Mouse (Mus musculus) lung, embryonic 16.5 days (tissue): ENCODE results near the gene Dscam. TPM values are rescaled to one million over a fixed set of nuclear protein-coding genes. Genes with fewer than 3 reads are reported as not detected.

Experiments
- ATAC-seq: fragments of 200-750 bp; cut with Nextera tagmentation; 2 replicates; pipeline ENCODE4 v1.8.0; 2017; ENCODE audit warnings: low read depth, mild to moderate bottlenecking, moderate library complexity
- H3K27ac ChIP-seq: fragments of 300-500 bp; sonication (generic); 2 replicates; pipeline ENCODE4 v1.5.1; 2014; ENCODE audit warnings: mild to moderate bottlenecking, control low read depth, low read length
- H3K27me3 ChIP-seq: fragments of 300-500 bp; sonication (generic); 2 replicates; pipeline ENCODE4 v1.6.1; 2014; ENCODE audit warnings: low read depth, low read length, mixed read lengths; ENCODE audit not compliant: control insufficient read depth, insufficient read depth
- H3K36me3 ChIP-seq: fragments of 300-500 bp; sonication (generic); 2 replicates; pipeline ENCODE4 v1.6.1; 2014; ENCODE audit warnings: low read length; ENCODE audit not compliant: control insufficient read depth, insufficient read depth
- H3K4me1 ChIP-seq: fragments of 300-500 bp; sonication (generic); replicated peaks from 2 replicates; pipeline ENCODE4 v1.6.1; 2014; ENCODE audit warnings: low read length, mixed read lengths; ENCODE audit not compliant: control insufficient read depth, insufficient read depth
- H3K4me2 ChIP-seq: fragments of 300-500 bp; sonication (generic); 2 replicates; pipeline ENCODE4 v1.6.1; 2014; ENCODE audit warnings: low read depth, low read length, control low read depth
- H3K4me3 ChIP-seq: fragments of 300-500 bp; sonication (generic); 2 replicates; pipeline ENCODE4 v1.5.1; 2014; ENCODE audit warnings: mild to moderate bottlenecking, low read length, control low read depth
- H3K9ac ChIP-seq: fragments of 300-500 bp; sonication (generic); 2 replicates; pipeline ENCODE4 v1.6.1; 2014; ENCODE audit warnings: low read length, control low read depth
- H3K9me3 ChIP-seq: fragments of 300-500 bp; sonication (generic); 2 replicates; pipeline ENCODE4 v1.6.1; 2016; ENCODE audit warnings: low read length; ENCODE audit not compliant: control insufficient read depth
- WGBS: fragments of 180-500 bp; shearing (Covaris S2); extraction: QIAGEN DNeasy Blood & Tissue Kit; methylation state at CpG from one replicate; pipeline ENCODE4 v1.1.7; 2014; 5-methylcytosine and 5-hydroxymethylcytosine counted together
- polyA plus RNA-seq: library from polyadenylated mRNA; unstranded; fragments of >200 nt; fragmentation: Nextera tagmentation; extraction: Ambion mirVana; gene quantifications from 2 replicates; pipeline ENCODE4 v1.2.1, GENCODE M21; 2015

The Dscam gene
- polyA plus RNA-seq, 1 experiment from 2014 or later, result not detected

GRCm38 (mm10) chr16:96914495-96914894 is 256.1 kb downstream of the Dscam start:
- Histone ChIP-seq H3K4me2 (no peak overlapping the region), H3K9me3 (no peaks in the 10 kb centered on the region), H3K27me3 (no peaks in the 10 kb centered on the region), H3K9ac (no peak overlapping the region), H3K36me3 (no peaks in the 10 kb centered on the region), H3K4me3 (no peak overlapping the region), H3K27ac (no peak overlapping the region), H3K4me1 (no peaks in the 10 kb centered on the region)
- no peak for ATAC-seq
- WGBS, result 81% methylated on average over 3 of the region's 3 CpGs

DNA sequence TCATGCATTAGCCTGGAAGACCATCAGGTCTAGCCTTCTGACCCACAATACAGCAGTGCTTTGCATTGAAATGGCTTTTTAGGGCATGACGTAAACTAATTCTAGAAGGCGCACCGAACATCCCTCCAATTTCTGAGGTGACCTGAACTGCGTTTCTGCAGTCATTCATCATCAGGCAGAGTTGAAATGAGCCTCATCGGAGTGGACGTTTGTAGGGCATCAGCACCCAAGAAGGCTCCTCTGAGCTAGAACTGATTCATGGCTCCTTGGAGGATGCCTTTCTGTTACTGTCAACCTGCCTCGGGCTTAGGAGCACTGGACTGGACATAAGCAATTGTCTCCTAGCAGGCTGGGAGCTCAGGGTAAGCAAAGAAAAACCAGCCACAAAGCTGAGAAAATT is 257.7 kb downstream of the Dscam start:
- WGBS, result 67% methylated on average over 7 of the region's 7 CpGs
- no peaks in the 10 kb centered on the region for H3K36me3 ChIP-seq

DNA sequence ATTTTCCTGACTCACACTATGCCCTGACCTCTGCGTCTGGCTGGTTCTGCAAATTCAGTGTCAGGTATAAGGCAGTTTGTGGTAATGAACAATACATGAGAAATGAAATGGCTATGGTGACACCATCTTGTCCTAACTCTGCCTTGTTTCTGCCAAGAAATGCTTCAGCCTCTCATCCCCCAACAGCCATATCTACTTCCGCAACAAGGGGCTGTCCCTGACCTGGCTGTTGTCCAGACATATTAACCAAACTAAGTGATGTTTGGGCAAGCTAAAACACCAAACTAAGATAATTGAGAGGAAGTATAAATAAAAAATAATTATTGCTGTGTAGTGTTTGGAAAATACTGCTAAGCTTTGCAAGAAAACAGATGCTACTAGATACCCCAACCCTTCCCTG is 258.4 kb downstream of the Dscam start:
- no peak overlapping the region for H3K9ac ChIP-seq
- no peak for ATAC-seq
- H3K9me3 ChIP-seq, result no peaks in the 10 kb centered on the region
- H3K27ac ChIP-seq, result no peak overlapping the region
- H3K27me3 ChIP-seq, result no peaks in the 10 kb centered on the region
- H3K4me3 ChIP-seq, result no peak overlapping the region
- no peaks in the 10 kb centered on the region for H3K36me3 ChIP-seq
- no peak overlapping the region for H3K4me2 ChIP-seq
- H3K4me1 ChIP-seq, result no peaks in the 10 kb centered on the region
- WGBS, result 74% methylated on average over 2 of the region's 2 CpGs

More for the DNA sequence above, 257.7 kb downstream of the Dscam start:
- H3K27me3 ChIP-seq, result no peaks in the 10 kb centered on the region
- H3K9ac ChIP-seq, result no peak overlapping the region
- H3K27ac ChIP-seq, result no peak overlapping the region
- no peak for ATAC-seq
- H3K4me3 ChIP-seq, result no peak overlapping the region
- no peak overlapping the region for H3K4me2 ChIP-seq
- no peaks in the 10 kb centered on the region for H3K9me3 ChIP-seq
- H3K4me1 ChIP-seq, result no peaks in the 10 kb centered on the region

- Histone ChIP-seq H3K4me1 (no peaks in the 10 kb centered on the region), H3K36me3 (no peaks in the 10 kb centered on the region), H3K4me3 (no peak overlapping the region), H3K9ac (no peak overlapping the region), H3K27me3 (no peaks in the 10 kb centered on the region), H3K9me3 (no peaks in the 10 kb centered on the region), H3K27ac (no peak overlapping the region), H3K4me2 (no peak overlapping the region)
- WGBS, result 62% methylated on average over 4 of the region's 4 CpGs
- no peak for ATAC-seq
Observed at GRCm38 (mm10) chr16:96910405-96911164, 260.0 kb downstream of the Dscam start.

- H3K4me3 ChIP-seq, result no peak overlapping the region
- H3K4me2 ChIP-seq, result no peak overlapping the region
- H3K27ac ChIP-seq, result no peak overlapping the region
- H3K27me3 ChIP-seq, result no peaks in the 10 kb centered on the region
- no peaks in the 10 kb centered on the region for H3K4me1 ChIP-seq
- no peaks in the 10 kb centered on the region for H3K36me3 ChIP-seq
- no peak overlapping the region for H3K9ac ChIP-seq
- ATAC-seq, result no peak
- no peaks in the 10 kb centered on the region for H3K9me3 ChIP-seq
- WGBS, result 70% methylated on average over 1 of the region's 1 CpGs
Observed at GRCm38 (mm10) chr16:96907818-96908217, 262.7 kb downstream of the Dscam start.

- Histone ChIP-seq H3K9ac (no peak overlapping the region), H3K36me3 (no peaks in the 10 kb centered on the region), H3K9me3 (no peaks in the 10 kb centered on the region), H3K27ac (no peak overlapping the region), H3K27me3 (no peaks in the 10 kb centered on the region), H3K4me1 (no peaks in the 10 kb centered on the region), H3K4me3 (no peak overlapping the region), H3K4me2 (no peak overlapping the region)
- no peak for ATAC-seq
- 57% methylated on average over 1 of the region's 1 CpGs for WGBS
Observed at GRCm38 (mm10) chr16:96907081-96907480, 263.5 kb downstream of the Dscam start.

- H3K4me2 ChIP-seq, result no peak overlapping the region
- WGBS, result 57% methylated on average over 2 of the region's 2 CpGs
- no peaks in the 10 kb centered on the region for H3K4me1 ChIP-seq
- H3K36me3 ChIP-seq, result no peaks in the 10 kb centered on the region
- H3K9ac ChIP-seq, result no peak overlapping the region
- H3K9me3 ChIP-seq, result no peaks in the 10 kb centered on the region
- H3K27me3 ChIP-seq, result no peaks in the 10 kb centered on the region
- no peak overlapping the region for H3K27ac ChIP-seq
- ATAC-seq, result no peak
- H3K4me3 ChIP-seq, result no peak overlapping the region
Observed at GRCm38 (mm10) chr16:96906630-96907029, 263.9 kb downstream of the Dscam start.

DNA sequence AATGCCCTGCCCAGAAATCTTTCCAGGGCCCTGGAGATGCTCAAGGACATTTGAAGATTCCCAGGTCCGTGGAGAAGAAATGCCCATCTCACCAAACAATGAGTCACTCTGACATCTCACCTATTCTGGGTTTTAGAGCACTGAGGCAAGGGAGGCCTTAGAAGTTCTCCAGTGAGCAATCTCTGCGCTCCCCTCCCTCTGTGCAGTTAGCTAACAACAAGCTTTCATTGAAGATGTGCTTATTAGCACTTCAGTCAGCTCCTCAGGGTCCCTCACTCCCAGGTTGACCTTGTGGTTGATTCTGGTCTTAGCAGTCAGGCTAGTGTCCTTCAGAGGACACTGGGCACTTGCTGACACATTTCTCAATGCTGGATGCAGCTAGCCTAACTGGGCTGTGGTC is 265.8 kb downstream of the Dscam start:
- Histone ChIP-seq H3K27ac (no peak overlapping the region), H3K9ac (no peak overlapping the region), H3K4me1 (no peaks in the 10 kb centered on the region), H3K9me3 (no peaks in the 10 kb centered on the region), H3K4me2 (no peak overlapping the region), H3K36me3 (no peaks in the 10 kb centered on the region), H3K4me3 (no peak overlapping the region), H3K27me3 (no peaks in the 10 kb centered on the region)
- 57% methylated on average over 2 of the region's 2 CpGs for WGBS
- no peak for ATAC-seq

DNA sequence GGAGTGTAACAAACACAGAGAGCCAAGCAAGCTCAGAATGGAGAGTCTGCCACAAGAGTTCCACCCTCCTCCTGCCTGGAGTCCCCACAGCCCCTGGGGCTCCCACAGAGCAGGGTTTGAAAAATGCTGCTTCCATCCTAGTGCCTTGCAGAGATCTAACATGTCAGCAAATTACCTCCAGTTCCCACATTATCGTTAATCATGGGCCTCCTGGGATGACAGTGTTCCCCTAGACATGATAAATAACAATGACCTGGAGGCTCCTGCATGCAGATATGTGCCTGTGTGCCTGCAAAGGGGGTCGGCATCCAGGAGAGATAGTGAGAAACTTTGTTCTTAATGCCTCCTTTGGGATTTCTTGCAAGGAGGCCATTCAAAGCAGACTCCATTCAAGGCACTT is 266.2 kb downstream of the Dscam start:
- 17% methylated on average over 2 of the region's 2 CpGs for WGBS
- H3K4me3 ChIP-seq, result no peak overlapping the region
- no peaks in the 10 kb centered on the region for H3K4me1 ChIP-seq
- H3K27ac ChIP-seq, result no peak overlapping the region
- H3K9ac ChIP-seq, result no peak overlapping the region
- H3K4me2 ChIP-seq, result no peak overlapping the region
- H3K27me3 ChIP-seq, result no peaks in the 10 kb centered on the region
- H3K9me3 ChIP-seq, result no peaks in the 10 kb centered on the region
- H3K36me3 ChIP-seq, result no peaks in the 10 kb centered on the region
- ATAC-seq, result no peak

DNA sequence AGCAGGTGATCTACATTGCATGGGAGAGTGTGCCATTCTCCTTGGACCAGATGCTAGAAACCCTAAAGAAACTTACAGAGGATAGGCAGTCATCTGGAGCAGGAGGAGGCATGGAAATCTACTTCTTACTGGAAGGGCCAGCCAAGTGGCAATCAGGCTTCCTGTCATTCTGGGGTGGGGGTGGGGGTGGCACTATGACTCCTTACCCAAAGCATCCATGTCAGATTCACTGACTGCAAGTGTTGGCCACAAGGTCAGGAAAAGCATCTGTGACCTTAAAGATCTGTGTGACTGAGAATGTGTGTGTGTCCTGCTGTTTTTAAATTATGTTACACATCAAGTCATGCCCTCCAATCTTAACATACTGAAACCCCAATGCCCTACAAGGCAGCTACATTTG is 268.0 kb downstream of the Dscam start:
- no peak for ATAC-seq

More for the DNA sequence above, 268.0 kb downstream of the Dscam start:
- Histone ChIP-seq H3K36me3 (no peaks in the 10 kb centered on the region), H3K4me1 (no peaks in the 10 kb centered on the region), H3K4me2 (no peak overlapping the region), H3K27ac (no peak overlapping the region), H3K9ac (no peak overlapping the region), H3K27me3 (no peaks in the 10 kb centered on the region), H3K4me3 (no peak overlapping the region), H3K9me3 (no peaks in the 10 kb centered on the region)
